Mouse (Mus musculus): ENCODE data around the gene Slc25a38.
"Not testable (repeated sequence)": the region's sequence is repeated elsewhere in the genome, so short reads cannot be mapped to it uniquely, and the experiment has no call there.

Gene Slc25a38

DNA sequence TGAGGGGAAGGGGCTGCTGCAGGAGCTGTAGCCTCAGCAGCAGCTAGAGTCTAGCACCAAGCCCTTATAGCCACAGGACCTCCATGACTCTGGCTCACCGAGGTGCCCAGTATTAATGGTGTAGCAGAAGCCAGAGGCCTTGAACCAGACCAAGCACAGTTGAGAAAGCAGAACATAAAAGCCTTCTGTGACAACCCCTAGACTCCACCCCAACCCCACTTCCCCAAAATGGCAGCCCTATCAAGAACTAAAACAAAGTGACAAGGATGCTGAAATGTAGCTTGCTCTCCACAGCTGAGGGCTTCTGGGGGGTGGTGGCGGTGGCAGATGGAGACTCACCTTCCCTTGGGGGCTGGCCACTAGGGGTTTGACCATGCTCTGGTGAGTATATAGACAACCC, 9.0 kb upstream of the Slc25a38 start:
- peak; percentile 20 to 26 for DNase-seq (ENCODE audit: low spot score in 2 of 2)

DNA sequence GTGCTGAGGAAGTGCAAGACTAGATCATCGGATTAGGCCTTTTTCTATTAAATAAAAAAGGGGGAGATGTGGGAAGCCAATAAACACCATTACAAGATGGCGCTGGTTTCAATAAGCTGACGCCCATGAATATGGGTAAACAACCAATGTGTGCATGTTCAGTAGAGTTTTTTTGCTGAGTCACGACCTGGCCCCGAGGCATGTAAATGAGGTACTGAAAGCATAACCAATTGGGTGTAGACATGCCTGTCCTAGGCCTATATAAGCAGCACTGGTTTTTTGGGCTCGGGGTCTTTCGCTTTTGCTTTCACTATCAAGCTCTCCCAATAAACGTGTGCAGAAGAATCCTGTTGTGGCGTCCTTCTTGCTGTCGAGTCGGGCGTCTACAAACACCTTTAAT, 1.2 kb upstream of the Slc25a38 start:
- DNase-seq (ENCODE audit: low spot score in 2 of 2), result not testable (repeated sequence)

DNA sequence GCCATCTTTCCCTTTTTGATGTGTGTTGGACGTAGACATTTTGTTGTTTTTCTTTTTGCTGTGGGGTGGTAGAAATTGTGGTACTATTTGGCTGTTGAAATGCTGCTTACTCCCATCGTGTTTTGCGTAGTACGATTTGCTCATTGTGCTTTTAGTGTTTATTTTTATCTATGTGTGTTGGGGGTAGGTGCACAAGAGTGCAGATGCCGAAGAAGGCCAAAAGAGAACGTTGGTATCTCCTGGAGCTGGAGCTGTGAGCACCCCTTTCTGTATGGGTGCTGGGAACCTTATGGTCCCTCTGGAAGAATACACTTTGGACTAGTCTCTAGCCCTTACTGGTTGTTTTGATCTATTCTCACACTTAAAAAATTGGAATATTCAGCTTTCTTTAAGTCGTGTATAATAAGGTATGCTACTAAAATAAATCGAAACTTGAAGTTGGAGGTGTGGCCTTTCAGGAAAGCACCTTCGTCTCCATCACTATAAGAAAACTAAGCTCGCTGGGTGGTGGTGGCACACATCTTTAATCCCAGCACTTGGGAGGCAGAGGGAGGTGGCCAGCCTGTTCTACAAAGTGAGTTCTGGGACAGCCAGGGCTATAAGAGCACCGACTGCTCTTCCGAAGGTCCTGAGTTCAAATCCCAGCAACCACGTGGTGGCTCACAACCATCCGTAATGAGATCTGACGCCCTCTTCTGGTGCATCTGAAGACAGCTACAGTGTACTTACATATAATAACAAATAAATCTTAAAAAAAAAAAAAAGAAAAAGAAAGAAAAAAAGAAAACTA, 1.2 kb downstream of the Slc25a38 start:
- DNase-seq (ENCODE audit: low spot score in 2 of 2), result no peak

DNA sequence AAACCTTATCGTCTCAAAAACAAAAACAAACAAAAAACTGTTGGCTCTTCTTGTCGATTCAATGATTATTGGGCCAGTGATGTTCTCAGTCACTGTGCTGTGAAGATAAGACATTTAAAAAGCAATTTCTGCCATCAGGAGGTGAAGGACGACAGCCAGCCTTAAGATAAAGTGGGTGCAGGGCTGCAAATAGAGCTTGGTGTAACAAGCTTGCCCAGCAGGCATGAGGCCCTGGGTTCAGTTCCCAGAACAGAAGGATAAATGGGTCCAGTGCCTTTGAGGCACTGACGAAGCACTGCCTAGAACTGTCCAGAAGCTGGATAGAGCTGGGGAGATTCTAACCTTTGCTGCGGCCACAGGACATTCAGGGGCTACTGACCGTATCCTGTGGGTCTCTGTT, 2.3 kb downstream of the Slc25a38 start:
- peak in 1 of 2 experiments; percentile 19 for DNase-seq (ENCODE audit: low spot score in 2 of 2)

DNA sequence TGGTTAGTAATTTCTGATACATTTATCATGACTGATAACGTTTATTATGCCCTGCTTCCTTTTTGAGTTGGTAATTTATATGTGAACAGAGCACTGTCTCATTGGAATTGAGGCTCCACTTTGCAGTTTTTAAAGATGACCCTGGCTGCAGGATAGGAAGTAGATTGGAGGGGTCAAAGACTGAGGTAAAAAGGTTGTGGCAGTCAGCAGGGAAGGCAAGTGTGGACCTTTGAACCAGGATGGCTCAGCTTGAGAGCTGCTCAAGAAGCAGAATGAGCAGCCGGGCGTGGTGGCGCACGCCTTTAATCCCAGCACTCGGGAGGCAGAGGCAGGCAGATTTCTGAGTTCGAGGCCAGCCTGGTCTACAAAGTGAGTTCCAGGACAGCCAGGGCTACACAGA, 3.3 kb downstream of the Slc25a38 start:
- DNase-seq (ENCODE audit: low spot score in 2 of 2), result no peak

DNA sequence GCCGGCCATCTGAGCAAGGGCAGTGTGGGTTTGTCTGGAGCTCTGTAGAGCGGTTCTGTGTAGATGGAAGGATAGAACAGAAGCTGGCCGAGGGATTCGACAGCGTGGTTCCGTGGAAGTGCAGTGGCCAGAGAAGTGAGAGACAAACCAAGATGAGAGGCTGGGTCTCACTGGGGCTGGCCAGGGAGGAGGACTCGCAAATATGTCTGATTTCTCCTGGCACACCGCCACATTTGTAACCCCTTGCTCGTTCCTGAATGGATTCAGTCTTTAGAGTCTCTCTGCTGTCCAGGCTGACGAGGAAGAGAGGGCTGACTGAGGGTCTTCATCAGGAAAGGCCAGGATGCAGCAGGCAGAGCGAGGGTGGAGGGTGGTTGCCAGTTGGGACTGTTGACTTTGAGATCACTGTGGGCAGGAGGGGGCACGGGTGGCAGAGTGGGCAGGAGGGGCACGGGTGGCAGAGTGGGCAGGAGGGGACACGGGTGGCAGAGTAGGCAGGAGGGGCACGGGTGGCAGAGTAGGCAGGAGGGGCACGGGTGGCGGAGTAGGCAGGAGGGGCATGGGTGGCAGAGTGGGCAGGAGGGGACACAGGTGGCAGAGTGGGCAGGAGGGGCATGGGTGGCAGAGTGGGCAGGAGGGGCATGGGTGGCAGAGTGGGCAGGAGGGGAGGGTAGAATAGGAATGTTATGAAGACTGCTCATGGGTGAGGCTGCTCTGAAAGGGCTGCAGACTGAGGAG, 4.0 kb downstream of the Slc25a38 start:
- DNase-seq (ENCODE audit: low spot score in 2 of 2), result no peak

DNA sequence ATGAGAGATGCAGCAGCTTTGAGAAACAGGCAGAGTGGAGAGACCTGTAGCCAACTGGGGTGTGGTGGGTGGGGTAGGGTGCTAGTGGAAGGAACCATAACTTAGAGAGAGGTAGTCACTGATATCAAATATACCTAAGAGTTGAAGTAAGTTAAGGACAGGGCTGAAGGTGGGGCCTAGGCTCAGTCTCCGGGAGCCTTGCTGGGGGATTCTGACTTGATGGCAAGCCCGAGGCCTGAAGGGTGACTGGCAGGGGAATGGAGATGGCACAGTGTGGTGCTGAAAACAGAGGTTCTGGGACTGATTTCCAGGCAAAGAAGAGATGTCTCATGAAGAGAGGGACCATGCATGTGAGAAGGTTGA, 4.6 kb downstream of the Slc25a38 start:
- DNase-seq (ENCODE audit: low spot score in 2 of 2), result peak in 1 of 2 experiments; percentile 13

DNA sequence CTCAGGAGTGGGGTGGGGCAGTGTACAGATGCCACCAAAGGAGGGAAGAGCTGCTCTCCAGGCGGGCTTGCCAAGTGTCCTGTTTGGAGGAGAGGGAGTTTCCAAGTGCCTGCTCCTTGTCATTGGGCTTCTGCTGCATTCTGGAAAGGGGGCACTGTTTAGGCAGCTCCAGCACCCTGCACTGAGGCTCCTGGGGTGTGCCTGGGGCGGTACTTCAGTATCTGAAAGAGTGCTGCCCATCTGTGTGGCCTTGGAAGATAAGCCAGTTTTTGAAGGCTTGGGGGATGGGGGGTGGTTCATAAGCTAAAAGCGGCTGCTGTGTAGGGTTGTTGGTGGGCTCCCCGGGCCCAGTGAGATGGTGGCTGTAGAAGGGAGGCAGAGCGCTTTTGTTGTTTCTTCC, 5.4 kb downstream of the Slc25a38 start:
- peak; percentile 55 to 68 for DNase-seq (ENCODE audit: low spot score in 2 of 2)

DNA sequence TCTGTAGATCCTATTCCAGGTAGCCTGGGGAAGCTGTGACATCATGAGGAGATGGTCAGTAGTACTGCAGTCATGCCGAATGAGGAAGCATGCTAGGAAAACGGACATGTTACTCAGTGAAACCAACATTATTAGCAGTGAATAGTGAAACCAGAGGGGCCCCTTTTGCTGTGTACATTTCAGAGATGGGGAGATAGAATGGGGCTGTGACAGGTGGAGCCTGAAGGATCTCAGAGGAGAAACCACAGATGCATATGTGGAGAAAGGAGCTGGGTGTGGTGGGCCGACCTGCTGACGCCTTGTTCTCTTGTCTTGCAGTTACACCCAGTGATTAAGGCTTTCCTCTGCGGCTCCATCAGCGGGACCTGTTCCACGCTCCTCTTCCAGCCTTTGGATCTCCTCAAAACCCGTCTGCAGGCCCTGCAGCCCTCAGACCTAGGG, 6.0 kb downstream of the Slc25a38 start:
- peak in 1 of 2 experiments; percentile 49 for DNase-seq (ENCODE audit: low spot score in 2 of 2)

DNA sequence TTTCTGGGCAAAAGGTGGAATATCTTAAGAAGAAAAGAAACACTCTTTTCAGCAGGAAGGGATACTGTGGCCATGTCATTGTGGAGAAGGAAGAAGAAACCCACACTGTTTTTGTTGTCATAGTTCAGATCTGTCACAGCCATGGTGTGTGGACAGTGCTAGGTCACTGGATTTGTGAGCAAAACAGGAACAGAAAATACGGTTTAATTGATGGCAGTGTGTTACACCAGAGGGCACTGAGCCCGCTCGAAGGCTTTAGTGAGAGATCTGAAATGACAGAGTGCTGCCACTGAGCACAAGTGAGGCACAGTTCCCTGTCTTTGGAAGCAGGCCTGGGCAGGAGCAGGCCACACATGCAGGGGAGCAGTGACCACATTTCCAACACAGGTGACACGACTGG, 8.0 kb downstream of the Slc25a38 start:
- DNase-seq (ENCODE audit: low spot score in 2 of 2), result no peak

DNA sequence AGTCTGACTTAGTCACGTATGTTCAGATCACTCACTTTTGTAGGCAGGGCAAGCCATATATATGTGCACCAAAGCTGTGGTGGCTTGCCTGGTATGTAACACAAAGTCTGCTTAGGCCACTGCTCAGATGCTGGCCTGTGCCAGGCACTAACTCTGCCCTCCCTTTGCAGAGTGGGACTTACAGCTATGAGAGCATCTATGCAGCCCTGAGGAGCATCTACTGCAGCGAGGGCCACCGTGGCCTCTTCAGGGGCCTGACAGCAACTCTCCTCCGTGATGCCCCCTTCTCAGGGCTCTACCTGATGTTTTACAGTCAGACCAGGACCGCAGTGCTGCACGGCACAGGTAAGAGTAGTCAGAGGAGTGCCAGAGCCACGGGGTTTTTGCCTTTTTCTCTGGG, 10.3 kb downstream of the Slc25a38 start:
- DNase-seq (ENCODE audit: low spot score in 2 of 2), result no peak

DNA sequence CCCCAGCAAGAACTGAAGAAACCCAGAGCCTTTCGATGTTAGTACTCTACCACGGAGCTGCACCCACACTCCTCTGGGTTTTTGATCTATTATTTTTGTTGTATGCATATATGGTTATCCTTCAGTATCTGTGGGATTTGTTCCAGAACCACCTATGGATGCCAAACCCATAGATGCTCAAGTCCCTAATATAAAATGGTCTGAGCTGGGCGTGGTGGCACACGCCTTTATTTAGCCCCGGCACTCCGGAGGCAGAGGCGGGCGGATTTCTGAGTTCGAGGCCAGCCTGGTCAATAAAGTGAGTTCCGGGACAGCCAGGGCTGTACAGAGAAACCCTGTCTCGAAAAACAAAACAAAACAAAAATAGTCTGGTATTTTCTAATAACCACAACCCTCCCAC, 16.7 kb downstream of the Slc25a38 start:
- no peak for DNase-seq (ENCODE audit: low spot score in 2 of 2)

DNA sequence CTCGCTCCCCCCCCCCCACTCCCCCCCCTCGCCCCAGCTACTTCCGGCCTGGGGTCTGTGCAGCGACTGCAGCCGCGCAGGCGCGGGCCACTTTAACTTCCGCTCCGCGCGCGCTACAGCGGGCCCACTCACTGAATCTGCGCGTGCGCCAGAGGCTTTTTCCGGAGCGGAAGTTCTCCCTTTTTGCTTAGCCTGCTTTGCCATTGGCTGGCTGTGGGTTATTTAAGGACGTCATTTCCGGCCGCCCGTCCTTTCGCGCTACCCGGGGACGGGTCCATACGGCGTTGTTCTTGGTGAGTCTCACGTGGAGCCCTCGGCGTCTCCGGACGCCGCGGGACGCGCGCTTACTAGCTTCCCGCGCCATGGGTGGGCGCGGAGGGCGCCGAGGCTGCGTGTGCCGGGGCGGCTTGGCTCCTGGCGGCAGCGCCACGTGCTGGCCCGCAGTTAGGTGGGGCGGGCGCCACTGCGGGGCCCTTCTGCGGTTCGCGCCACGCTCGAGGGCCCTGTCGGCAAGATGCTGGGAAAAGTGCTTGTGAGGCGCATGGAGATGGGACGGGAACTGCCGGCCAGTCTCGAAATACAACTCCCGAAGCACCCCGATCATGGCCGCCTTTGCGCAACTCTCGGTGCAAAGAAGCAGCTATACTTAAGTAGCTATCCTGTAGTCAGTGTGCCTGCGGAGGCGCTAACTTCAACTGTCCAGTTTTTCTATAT, 17.5 kb downstream of the Slc25a38 start, which contains the start of gene Rpsa:
Gene Rpsa (plus strand): TSS at position 152 of the 714 bp plus-strand sequence.
- peak; percentile 97 to 98 for DNase-seq (ENCODE audit: low spot score in 2 of 2)

DNA sequence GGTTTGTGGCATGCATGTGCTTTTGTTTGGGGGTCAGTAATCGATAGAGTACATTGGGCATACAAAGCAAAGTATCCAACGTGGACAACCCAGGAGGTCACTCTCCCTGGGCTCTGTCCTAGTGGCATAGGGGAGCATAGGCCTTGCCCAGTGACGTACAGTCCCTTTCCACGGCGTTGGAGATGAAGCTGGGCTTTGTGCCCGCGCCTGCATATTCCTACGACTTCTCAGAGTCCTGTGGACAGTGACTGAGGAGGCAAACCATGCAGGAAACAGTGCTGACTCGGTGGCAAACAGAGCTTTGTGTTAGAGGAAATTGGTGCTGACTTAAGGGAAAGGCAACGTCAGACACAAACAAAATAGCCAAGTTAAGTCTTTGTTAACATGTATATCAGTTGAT, 19.1 kb downstream of the Slc25a38 start:
- no peak for DNase-seq (ENCODE audit: low spot score in 2 of 2)

DNA sequence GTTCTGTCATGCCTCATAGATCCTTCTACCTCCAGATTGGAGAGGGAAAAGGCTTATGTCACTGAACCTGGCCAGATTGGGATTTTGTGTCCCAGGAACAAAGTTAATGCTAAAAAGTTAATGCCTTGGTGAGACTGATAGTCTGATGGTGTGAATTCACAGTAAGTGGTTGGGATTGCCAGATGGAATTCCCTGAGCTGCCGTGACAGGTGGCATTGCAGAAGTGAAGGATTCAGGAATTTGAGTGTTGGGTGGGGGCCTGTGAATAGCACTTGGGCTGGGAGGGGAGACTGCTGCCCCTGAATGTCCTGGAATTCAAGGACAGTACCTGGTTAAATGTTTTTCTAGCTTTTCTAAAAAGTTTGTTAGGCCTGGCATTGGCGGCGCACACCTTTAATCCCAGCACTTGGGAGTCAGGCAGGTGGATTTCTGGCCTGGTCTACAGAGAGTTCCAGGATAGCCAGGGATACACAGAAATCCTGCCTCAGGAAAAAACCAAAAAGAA, 21.7 kb downstream of the Slc25a38 start:
- no peak for DNase-seq (ENCODE audit: low spot score in 2 of 2)

DNA sequence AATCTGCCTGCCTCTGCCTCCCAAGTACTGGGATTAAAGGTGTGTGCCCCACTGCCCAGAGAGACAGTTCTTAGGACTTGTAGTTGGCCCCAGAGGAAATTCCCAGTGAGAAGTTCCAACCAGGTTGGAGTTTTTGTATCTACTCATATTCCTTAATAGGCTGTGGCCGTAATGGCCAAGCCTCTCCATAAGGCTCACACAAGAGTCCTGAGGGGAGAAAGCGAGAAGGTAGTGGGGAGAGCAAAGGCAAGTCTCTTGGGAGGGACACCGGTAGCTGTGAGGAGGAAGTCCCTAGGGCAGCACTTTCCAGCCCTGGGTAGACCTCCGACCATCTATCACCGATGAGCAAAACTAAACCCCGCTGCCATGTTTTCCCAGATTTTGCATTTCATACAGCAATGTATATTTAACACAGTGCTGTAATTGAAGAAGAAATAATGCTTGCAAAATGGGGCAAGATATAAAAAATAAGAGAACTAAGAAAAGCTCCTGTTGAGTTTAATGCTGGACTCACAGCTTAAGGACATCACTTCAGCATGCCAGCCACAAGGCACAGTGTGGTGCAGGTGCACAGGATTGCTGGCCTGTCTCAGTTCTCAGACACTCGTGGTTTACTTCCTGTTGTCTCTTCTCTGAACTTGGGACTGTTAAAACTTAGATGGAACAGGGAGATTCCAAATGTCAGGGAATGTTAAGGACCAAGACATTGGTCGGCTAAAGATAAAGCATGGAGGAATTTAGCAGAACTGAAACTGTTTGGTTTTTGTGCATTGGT, 23.0 kb downstream of the Slc25a38 start:
- DNase-seq (ENCODE audit: low spot score in 2 of 2), result no peak

DNA sequence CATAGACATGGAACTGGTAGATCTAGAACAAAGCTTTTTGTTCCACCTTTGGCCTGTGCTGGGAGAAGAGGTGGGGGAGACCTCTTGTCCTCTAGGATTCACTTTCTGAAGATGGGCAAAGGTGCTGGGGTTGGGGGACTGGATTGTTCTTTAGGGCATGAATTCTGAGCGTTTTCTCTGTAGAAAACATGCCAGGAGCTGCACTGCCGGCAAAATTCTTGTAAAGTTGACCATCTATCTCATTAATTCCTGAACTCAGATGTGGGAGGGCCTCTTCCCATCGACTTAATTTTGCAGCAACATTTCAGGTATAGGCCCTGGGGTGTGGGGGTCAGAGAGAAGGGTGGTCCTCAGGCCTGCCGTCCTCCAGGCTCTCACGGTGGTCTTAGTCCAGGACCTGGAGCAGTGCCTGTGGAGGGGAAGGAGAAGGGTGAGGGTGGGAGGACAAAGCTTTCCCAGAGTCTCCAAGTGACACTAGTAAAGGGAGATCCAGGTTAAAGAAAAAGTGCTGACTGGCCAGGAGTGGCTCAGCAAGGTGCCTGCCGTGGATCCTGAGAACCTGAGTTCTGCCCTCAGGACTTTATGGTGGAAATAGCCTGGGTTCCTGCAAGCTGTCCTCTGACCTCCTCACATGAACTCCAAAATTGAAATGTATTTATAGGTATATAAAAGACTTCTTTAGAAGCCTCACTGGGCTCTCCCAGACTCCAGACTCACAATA, 23.7 kb downstream of the Slc25a38 start:
- DNase-seq (ENCODE audit: low spot score in 2 of 2), result no peak

DNA sequence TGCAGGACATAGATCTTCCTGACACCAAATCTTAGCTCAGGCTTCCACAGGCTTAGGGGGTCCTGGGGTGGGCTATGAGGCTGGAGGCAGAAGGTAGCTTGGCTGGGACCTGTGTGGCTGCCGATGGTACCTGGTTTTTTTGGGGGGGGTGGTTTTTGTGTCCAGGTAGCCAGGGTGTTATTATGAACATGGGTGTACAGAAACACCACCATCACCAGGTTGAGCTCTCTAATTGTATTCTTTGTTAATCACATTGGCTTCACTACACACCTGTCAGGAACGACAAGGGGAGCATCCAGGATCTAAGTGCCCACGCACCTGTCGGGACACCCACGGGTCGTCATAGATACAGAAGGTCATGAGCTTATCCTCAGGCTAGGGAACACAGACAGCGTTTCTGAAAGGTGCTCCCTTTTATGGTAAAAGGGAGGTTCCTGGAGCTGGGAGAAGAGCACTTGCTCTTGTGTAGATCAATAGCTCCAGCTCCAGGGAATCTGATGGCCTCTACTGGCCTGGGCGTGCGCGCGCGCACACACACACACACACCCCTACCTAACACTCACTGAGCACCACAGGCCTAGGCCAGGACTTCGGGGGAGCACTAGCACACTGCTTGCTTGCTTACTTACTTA, 24.5 kb downstream of the Slc25a38 start:
- DNase-seq (ENCODE audit: low spot score in 2 of 2), result no peak

DNA sequence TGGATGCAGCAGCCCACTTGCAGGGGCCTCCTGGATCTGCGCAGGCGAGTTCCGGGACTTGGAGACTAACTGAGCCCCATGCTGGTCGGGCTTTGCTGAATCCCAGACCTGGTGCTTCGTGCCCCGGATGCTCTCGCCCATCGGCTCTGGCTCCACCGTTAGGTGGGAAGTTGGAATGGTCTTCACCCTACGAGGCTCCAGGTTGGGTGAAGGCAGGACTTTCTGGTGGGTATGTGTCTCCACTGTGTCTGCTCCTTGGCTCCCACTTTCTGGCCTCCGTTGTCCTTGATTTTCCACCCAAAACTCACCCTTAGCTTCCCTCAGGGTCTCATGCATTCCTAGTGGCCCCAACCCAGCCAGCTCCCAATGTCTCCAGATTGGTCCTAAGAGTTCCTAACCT, 25.3 kb downstream of the Slc25a38 start:
- DNase-seq (ENCODE audit: low spot score in 2 of 2), result no peak

DNA sequence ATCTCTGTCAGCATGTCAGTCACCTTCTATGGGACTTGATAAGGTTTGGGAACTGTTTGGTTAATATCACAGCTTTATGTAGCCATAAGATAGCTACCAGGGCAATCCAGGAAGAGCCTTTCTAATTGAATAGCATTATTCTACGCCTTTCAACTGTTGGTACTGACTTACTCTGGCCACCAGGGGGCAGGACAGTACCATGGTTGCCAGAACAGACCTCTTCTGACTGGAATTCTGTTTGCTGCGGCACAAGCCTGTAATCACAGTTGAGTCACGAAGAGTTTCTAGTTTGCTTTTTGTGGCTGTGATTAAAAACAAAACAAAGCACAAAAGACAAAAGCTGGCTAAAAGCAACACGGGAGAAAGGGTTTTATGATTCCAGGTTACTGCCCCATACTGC, 30.5 kb downstream of the Slc25a38 start:
- peak; percentile 43 to 52 for DNase-seq (ENCODE audit: low spot score in 2 of 2)
